Mouse (Mus musculus) right cerebral cortex, postnatal 36 days (tissue): ENCODE results near the gene Proz.
A peak's percentile ranks its signal among the peaks of the same experiment; 100 is the strongest.

Experiments
- DNase-seq, 2 experiments: peaks; one replicate each; pipeline ENCODE4 v3.0.0; 2022; ENCODE audit warnings: low spot score in 2 of 2, mixed read lengths in 1 of 2

The Proz gene

DNA sequence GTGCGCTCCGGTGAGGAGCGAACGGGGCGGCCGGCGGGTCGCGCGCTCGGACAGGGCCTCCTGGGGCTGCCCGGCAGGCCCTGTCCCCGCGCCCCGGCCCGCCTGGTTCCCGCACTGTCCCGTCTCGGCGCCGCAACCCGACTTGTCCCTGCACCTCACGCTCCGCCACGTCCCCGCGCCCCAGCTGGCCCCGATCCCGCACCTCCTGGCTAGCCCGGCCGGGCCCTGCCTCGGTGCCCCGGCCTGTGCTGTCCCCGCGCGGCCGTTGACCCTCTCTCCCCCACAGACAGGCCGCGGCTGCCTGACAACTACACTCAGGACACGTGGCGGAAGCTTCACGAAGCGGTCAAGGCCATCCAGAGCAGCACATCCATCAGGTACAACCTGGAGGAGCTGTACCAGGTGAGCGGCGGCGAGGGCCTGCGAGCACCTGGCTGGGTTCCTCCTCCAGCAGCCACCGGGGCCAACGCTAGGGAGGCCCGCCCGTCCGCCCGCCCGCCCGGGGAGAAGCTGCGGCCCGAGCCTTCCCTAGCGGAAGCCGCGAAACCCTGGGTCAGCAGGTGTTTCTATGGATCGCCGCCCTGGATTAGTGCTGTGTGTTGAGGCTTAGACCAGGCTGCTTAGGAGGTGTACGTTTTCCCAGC lies 45.3 kb downstream of the Proz start:
- peak; percentile 16 to 22 for DNase-seq

DNA sequence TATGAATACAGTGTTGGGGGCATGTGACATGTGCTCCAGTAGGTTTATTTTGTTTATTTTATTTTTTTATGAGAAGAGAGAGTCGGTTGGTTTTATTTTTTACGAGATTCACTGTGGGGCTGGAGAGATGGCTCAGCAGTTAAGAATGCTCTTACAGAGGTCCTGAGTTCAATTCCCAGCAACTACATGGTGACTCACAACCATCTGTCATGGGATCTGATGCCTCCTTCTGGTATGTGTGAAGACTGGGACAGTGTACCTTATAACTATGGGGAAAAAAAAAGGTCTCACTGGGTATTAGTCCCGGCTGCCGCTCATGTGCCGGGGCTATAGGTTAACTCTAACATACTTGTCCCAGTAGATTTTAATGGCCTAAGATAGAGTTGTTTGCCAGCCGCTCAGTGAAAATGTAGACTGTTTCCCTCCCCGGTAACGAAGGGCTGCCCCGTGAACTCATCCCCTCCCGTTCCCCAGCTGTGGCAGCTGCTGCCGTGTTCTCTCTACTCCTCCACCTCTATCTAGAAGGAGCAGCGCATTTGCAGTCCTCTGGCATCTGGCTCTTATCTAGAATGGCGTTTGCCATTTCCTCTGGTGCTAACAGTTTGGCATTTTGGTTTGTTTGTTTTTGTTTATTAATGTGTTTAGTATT lies 47.4 kb downstream of the Proz start:
- DNase-seq: no peak

DNA sequence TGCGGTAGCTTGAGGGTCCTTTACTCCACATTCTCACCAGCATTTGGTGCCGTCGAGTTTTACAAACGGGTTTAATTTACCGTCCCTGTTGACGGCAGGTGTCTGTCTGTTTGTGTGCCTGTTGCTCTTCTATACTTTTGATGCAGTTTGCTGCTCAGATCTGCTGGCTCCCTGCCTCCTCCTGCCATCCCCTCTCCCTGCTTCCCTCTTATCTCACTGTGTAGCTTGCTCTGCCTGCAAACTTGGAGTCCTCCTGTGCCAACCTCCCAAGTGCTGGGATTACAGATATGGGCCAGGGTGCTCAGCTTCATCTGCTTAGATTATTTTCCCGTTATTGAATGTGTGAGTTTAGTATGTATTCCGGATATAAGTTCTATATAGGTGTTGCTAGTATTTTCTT lies 48.3 kb downstream of the Proz start:
- no peak for DNase-seq

DNA sequence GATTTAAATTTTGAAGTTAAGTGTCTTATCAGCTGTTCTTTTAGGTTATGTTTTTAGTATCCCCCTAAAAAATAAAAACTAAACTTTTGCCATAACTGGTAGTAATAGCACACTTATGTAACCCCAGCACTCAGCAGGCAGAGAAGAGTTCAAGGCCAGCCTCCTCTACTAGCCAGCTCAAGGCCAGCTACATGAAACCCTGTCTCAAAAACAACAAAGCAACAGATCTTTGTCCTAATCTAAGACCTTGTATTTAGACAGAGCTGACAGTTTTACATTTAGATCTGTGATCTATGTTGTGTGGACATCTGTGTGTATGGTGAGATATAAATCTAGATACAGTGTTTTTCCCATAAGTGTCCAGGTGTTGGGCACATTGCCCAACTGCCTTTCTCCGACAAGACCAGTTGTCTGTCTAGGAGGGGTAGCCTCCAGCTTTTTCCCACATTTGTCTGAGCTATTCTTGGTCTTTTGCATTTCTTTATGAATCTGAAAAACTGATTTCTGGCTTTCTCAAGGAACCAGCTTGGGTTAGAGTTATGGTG lies 48.8 kb downstream of the Proz start:
- no peak for DNase-seq

DNA sequence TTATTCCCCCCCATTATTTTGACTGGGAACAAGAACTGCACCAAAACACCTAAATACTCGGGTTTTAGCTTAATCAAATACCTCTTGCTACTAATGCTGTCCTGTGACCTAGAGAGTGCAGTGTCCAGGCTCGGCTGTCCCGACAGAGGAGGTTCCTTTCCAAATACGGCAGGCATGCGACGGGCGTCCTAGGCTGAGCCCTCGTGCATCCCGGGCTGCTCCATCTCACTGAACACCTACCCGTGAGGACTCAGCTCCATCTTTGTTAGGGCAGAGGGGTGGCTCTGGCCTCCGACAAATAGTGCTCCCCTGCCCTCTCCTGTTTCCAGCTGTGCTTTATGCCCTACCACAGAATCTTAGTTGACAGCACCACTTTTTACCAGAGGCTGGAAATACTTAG lies 51.2 kb downstream of the Proz start:
- no peak for DNase-seq

DNA sequence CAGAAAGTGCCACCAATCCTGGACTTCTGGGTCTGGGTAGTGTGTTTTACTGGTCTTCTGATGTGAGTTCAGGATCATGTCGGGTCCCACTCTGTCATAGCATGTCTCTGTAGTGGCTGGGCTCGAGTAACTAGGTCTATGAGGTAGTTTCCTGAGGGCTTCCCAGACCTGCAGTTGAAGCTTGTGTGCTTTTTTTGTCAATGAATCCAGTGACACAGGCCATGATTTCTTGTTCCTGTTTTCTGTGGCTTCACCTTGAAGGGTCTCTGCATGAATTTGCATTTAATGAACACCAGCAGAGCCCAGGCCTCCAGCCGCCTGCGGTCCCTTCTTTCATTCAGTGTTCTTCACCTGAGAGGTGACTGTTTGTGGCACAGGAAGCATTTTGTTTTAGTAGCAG lies 52.5 kb downstream of the Proz start:
- no peak for DNase-seq

DNA sequence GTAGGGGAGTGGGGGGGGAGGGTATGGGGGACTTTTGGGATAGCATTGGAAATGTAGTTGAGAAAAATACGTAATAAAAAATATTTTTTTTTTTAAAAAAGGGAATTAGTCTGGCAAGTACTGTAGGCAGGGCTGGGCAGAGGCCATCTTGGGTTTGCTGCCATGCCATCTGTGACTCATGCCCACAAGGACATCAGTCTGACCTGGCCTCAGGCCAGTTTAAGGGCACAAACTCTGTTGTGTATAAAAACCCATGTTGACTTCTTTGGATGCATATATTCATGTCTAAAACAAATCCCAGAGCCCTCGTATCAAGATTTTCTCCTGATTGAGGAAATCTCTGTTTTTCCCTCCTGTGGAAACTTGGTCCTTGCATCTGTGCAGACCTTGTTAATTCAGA lies 56.4 kb downstream of the Proz start:
- DNase-seq: no peak

DNA sequence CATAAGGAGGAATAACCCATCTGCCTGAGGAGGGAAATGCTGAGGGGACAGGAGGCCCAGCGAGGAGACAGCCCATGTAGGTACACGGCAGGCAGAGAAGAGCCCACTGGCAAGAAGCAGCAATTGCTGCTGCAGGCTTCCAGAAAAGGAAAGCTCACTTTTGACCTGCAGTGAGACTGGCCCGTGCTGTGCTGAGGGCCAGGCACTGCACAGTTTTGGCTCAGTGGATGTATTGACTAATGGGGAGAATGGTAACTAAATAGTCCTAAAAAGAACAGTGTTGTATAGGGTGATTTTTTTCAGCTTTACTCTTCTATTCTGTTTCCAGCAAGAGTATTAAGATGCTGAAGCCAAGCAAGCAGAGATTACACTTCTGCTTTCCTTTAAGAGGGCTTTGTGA lies 57.8 kb downstream of the Proz start:
- no peak for DNase-seq

DNA sequence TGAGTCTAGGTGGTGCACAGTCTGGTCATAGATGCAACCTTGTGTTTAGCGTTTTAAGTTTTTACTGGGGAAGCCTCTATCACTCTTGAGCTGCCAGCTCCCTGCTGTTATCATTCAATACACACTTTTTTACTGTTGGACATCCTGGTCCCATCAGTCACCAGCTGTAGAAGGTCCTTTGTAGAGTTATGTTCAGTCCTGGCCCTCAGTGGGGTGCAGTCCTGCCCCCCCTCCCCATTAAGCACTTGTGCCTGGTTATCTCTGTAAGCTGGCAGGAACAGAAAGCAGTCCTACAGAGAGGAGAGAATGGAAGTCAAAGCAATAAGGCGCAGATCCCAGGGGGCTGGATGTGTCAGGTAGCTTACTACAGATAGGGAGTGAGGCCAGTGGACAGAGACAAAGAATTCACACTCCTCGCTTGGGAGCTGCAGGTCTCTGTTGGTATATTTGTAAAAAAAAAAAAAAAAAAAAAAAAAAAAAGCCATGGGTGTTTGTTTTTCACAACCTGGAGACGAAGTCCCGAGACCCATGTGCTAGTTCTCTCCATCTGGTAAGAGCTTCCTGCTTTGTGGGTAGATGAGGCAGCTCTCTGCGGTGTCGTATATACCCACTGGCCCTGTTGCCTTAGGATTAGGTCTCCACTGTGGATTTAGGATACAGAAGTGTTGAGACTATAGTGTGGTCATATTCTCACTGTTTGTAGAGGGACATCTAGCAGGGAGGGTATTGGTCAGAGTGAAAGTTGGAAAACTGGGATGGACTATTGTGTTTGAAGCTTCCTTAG lies 60.4 kb downstream of the Proz start:
- no peak for DNase-seq

DNA sequence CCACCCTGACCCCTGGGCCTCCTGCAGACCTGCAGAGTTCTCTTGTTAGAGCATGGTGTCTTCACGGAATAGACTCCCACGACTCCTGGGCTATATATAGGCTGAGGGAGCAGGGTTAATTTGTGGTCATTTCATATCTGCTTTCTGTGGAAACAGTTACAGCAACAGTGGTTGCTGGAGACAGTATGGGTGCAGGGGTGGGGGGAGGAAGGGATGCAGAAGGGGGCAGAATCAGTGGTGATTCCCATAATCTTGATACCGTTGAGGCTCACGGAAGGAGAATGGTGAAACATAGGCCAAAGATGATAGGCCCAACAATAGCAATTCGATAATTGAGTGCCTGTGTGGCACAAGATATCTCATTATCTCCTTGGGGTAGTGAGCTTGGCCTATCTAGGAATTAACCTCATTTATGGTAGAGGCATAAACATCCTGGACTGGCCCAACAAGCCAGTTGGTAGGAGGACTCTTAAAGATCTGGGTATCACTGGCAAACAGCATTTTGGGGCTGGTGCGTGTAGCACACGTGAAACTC lies 62.2 kb downstream of the Proz start:
- DNase-seq: no peak

DNA sequence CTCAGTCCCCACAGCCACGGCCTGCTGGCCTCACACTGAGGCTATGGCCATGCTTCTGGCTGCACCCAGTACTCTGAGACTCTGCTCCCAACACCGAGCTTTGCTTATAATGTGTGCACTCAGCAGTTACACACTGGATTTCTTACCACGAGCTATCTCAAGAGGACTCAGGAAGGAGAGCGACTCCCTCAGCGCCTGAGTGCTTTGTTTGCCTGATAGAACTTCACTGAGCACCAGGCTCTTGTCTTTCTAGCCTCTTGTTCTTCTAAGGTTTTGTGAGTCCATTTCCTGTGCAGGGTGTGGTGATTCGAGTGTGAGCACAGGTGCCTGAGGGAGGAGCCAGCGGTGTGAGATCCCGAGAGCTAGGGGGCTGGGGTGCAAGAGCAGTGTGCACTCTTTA lies 64.2 kb downstream of the Proz start:
- no peak for DNase-seq
